Mouse (Mus musculus): ENCODE data around the gene N4bp1. TPM values are rescaled to one million over a fixed set of nuclear protein-coding genes. Genes with fewer than 3 reads are reported as not detected.

The N4bp1 gene
- polyA plus RNA-seq (2015; fragmentation: Nextera tagmentation; extraction: Ambion mirVana): 10.0 and 10.9 TPM in 2 replicates

- H3K27me3 ChIP-seq: no peaks in the 10 kb centered on the region
- H3K4me2 ChIP-seq (replicated peaks): peak within 1 kb of the TSS; percentile 72
- peak; percentile 98 for ATAC-seq (replicated peaks)
- WGBS: under 1% methylated on average over 107 of the region's 119 CpGs
- peak within 1 kb of the TSS; percentile 88 for H3K4me3 ChIP-seq
- H3K9ac ChIP-seq (replicated peaks): peak within 1 kb of the TSS; percentile 77
- H3K27ac ChIP-seq (replicated peaks): peak within 1 kb of the TSS; percentile 90
- no peaks in the 10 kb centered on the region; the same call in 1 of the 2 replicates for H3K36me3 ChIP-seq
- H3K4me1 ChIP-seq: peaks cover 22% of the 10 kb centered on the region
- H3K9me3 ChIP-seq: no peaks in the 10 kb centered on the region
These were observed at the start of gene N4bp1 for GRCm38 (mm10) chr8:86884489-86885463. N4bp1 (minus strand) TSS chr8:86885258.

GRCm38 (mm10) chr8:86934841-86935240 lies 49.8 kb upstream of the N4bp1 start:
- Histone ChIP-seq H3K36me3 (no peaks in the 10 kb centered on the region), H3K4me1 (0 out of 2 replicates have a peak, but pooled peaks cover 2% of the 10 kb centered on the region), H3K4me2 (replicated peaks) (no peak overlapping the region), H3K9me3 (no peaks in the 10 kb centered on the region), H3K9ac (replicated peaks) (no peak overlapping the region), H3K27ac (replicated peaks) (no peak overlapping the region), H3K27me3 (no peaks in the 10 kb centered on the region), H3K4me3 (no peak overlapping the region)
- WGBS: 55% methylated on average over 5 of the region's 5 CpGs
- no peak for ATAC-seq (replicated peaks)

GRCm38 (mm10) chr8:86934393-86934792 lies 49.3 kb upstream of the N4bp1 start:
- H3K4me1 ChIP-seq: 0 out of 2 replicates have a peak, but pooled peaks cover 2% of the 10 kb centered on the region

GRCm38 (mm10) chr8:86933898-86934297 lies 48.8 kb upstream of the N4bp1 start:
- Histone ChIP-seq H3K4me1 (0 out of 2 replicates have a peak, but pooled peaks cover 2% of the 10 kb centered on the region), H3K9ac (replicated peaks) (no peak overlapping the region), H3K27me3 (no peaks in the 10 kb centered on the region), H3K9me3 (no peaks in the 10 kb centered on the region), H3K4me2 (replicated peaks) (no peak overlapping the region), H3K4me3 (no peak overlapping the region), H3K27ac (replicated peaks) (no peak overlapping the region), H3K36me3 (no peaks in the 10 kb centered on the region)
- ATAC-seq (replicated peaks): 0 out of 2 replicates have a peak, but pooled peaks have one; percentile 41
- WGBS: 28% methylated on average over 9 of the region's 9 CpGs

More at GRCm38 (mm10) chr8:86934393-86934792, 49.3 kb upstream of the N4bp1 start:
- no peaks in the 10 kb centered on the region for H3K27me3 ChIP-seq
- WGBS: 48% methylated on average over 13 of the region's 13 CpGs
- H3K9ac ChIP-seq (replicated peaks): no peak overlapping the region
- H3K4me2 ChIP-seq (replicated peaks): no peak overlapping the region
- H3K9me3 ChIP-seq: no peaks in the 10 kb centered on the region
- no peak for ATAC-seq (replicated peaks)
- H3K27ac ChIP-seq (replicated peaks): no peak overlapping the region
- no peaks in the 10 kb centered on the region for H3K36me3 ChIP-seq
- H3K4me3 ChIP-seq: no peak overlapping the region

- Histone ChIP-seq H3K4me1 (peaks cover 9% of the 10 kb centered on the region), H3K36me3 (no peaks in the 10 kb centered on the region), H3K27ac (replicated peaks) (no peak overlapping the region), H3K9me3 (no peaks in the 10 kb centered on the region), H3K27me3 (no peaks in the 10 kb centered on the region), H3K9ac (replicated peaks) (no peak overlapping the region), H3K4me3 (no peak overlapping the region), H3K4me2 (replicated peaks) (no peak overlapping the region)
- ATAC-seq (replicated peaks): no peak
- WGBS: 63% methylated on average over 8 of the region's 8 CpGs
These were observed 41.2 kb upstream of the N4bp1 start for GRCm38 (mm10) chr8:86926237-86926636.

- Histone ChIP-seq H3K27me3 (no peaks in the 10 kb centered on the region), H3K4me2 (replicated peaks) (no peak overlapping the region), H3K4me3 (no peak overlapping the region), H3K9me3 (no peaks in the 10 kb centered on the region), H3K4me1 (peaks cover 14% of the 10 kb centered on the region), H3K36me3 (no peaks in the 10 kb centered on the region), H3K27ac (replicated peaks) (no peak overlapping the region), H3K9ac (replicated peaks) (no peak overlapping the region)
- 81% methylated on average over 5 of the region's 5 CpGs for WGBS
- ATAC-seq (replicated peaks): no peak
These were observed 38.3 kb upstream of the N4bp1 start for GRCm38 (mm10) chr8:86923219-86923835.

GRCm38 (mm10) chr8:86922673-86923072 lies 37.6 kb upstream of the N4bp1 start:
- Histone ChIP-seq H3K36me3 (no peaks in the 10 kb centered on the region), H3K4me1 (peaks cover 14% of the 10 kb centered on the region), H3K9me3 (no peaks in the 10 kb centered on the region), H3K4me3 (no peak overlapping the region), H3K27me3 (no peaks in the 10 kb centered on the region), H3K9ac (replicated peaks) (no peak overlapping the region), H3K4me2 (replicated peaks) (no peak overlapping the region), H3K27ac (replicated peaks) (no peak overlapping the region)
- WGBS: 100% methylated on average over 1 of the region's 1 CpGs
- ATAC-seq (replicated peaks): no peak

- Histone ChIP-seq H3K4me2 (replicated peaks) (no peak overlapping the region), H3K27me3 (no peaks in the 10 kb centered on the region), H3K4me3 (no peak overlapping the region), H3K9me3 (no peaks in the 10 kb centered on the region), H3K27ac (replicated peaks) (no peak overlapping the region), H3K4me1 (peaks cover 14% of the 10 kb centered on the region), H3K36me3 (no peaks in the 10 kb centered on the region), H3K9ac (replicated peaks) (no peak overlapping the region)
- ATAC-seq (replicated peaks): no peak
- 85% methylated on average over 5 of the region's 5 CpGs for WGBS
These were observed 37.1 kb upstream of the N4bp1 start for GRCm38 (mm10) chr8:86922141-86922540.

GRCm38 (mm10) chr8:86920996-86921395 lies 35.9 kb upstream of the N4bp1 start:
- Histone ChIP-seq H3K9me3 (no peaks in the 10 kb centered on the region), H3K36me3 (no peaks in the 10 kb centered on the region), H3K27ac (replicated peaks) (no peak overlapping the region), H3K4me3 (no peak overlapping the region), H3K4me2 (replicated peaks) (no peak overlapping the region), H3K4me1 (peaks cover 14% of the 10 kb centered on the region), H3K9ac (replicated peaks) (no peak overlapping the region), H3K27me3 (no peaks in the 10 kb centered on the region)
- no peak for ATAC-seq (replicated peaks)
- 52% methylated on average over 5 of the region's 5 CpGs for WGBS

GRCm38 (mm10) chr8:86920455-86920854 lies 35.4 kb upstream of the N4bp1 start:
- no peak overlapping the region for H3K4me2 ChIP-seq (replicated peaks)
- no peak for ATAC-seq (replicated peaks)
- H3K9me3 ChIP-seq: no peaks in the 10 kb centered on the region
- no peaks in the 10 kb centered on the region for H3K27me3 ChIP-seq
- H3K9ac ChIP-seq (replicated peaks): no peak overlapping the region
- H3K36me3 ChIP-seq: no peaks in the 10 kb centered on the region
- H3K27ac ChIP-seq (replicated peaks): no peak overlapping the region
- no peak overlapping the region for H3K4me3 ChIP-seq
- peaks cover 14% of the 10 kb centered on the region for H3K4me1 ChIP-seq
- 58% methylated on average over 7 of the region's 7 CpGs for WGBS

GRCm38 (mm10) chr8:86920024-86920423 lies 35.0 kb upstream of the N4bp1 start:
- Histone ChIP-seq H3K4me2 (replicated peaks) (no peak overlapping the region), H3K27me3 (no peaks in the 10 kb centered on the region), H3K36me3 (no peaks in the 10 kb centered on the region), H3K9ac (replicated peaks) (no peak overlapping the region), H3K9me3 (no peaks in the 10 kb centered on the region), H3K4me3 (no peak overlapping the region), H3K27ac (replicated peaks) (no peak overlapping the region), H3K4me1 (peaks cover 14% of the 10 kb centered on the region)
- 89% methylated on average over 7 of the region's 7 CpGs for WGBS
- no peak for ATAC-seq (replicated peaks)

GRCm38 (mm10) chr8:86919262-86919661 lies 34.2 kb upstream of the N4bp1 start:
- 71% methylated on average over 4 of the region's 4 CpGs for WGBS
- Histone ChIP-seq H3K4me2 (replicated peaks) (no peak overlapping the region), H3K27me3 (no peaks in the 10 kb centered on the region), H3K9ac (replicated peaks) (no peak overlapping the region), H3K36me3 (no peaks in the 10 kb centered on the region), H3K27ac (replicated peaks) (no peak overlapping the region), H3K4me1 (peaks cover 14% of the 10 kb centered on the region), H3K9me3 (no peaks in the 10 kb centered on the region), H3K4me3 (no peak overlapping the region)
- no peak for ATAC-seq (replicated peaks)

Data from forebrain, embryonic 15.5 days (tissue).